Mouse (Mus musculus) cerebellum, postnatal 14 days (tissue): ENCODE measurements around the gene Hoxb7.

Source experiments
- DNase-seq, 2 experiments: peaks; one replicate each; pipeline ENCODE4 v3.0.0; 2021; ENCODE audit warnings: mixed read lengths in 2 of 2

Hoxb7 gene

GRCm38 (mm10) chr11:96301837-96302236, 15.4 kb downstream of the Hoxb7 start:
- DNase-seq, result peak in 1 of 2 experiments; percentile 38

- DNase-seq, result no peak
Observed at GRCm38 (mm10) chr11:96302381-96303150, 16.1 kb downstream of the Hoxb7 start.

GRCm38 (mm10) chr11:96303151-96304099, 17.0 kb downstream of the Hoxb7 start, which contains the start of gene Hoxb5:
Hoxb5 (plus strand) TSS chr11:96303336.
- DNase-seq, result peak; percentile 62 to 74

- DNase-seq, result no peak
Observed at GRCm38 (mm10) chr11:96304381-96305195, 18.2 kb downstream of the Hoxb7 start.

- no peak for DNase-seq
Observed at GRCm38 (mm10) chr11:96305505-96306182, 19.2 kb downstream of the Hoxb7 start.

- no peak for DNase-seq
Observed at GRCm38 (mm10) chr11:96306183-96306907, 19.9 kb downstream of the Hoxb7 start.

GRCm38 (mm10) chr11:96306908-96307269, 20.5 kb downstream of the Hoxb7 start:
- no peak for DNase-seq

GRCm38 (mm10) chr11:96308763-96309162, 22.3 kb downstream of the Hoxb7 start:
- no peak for DNase-seq

- DNase-seq, result no peak
Observed at GRCm38 (mm10) chr11:96309288-96309687, 22.9 kb downstream of the Hoxb7 start.

- DNase-seq, result no peak
Observed at GRCm38 (mm10) chr11:96310183-96310938, 23.9 kb downstream of the Hoxb7 start.

GRCm38 (mm10) chr11:96311097-96311496, 24.7 kb downstream of the Hoxb7 start:
- no peak for DNase-seq

- peak; percentile 34 to 49 for DNase-seq
Observed at GRCm38 (mm10) chr11:96311520-96312417, 25.3 kb downstream of the Hoxb7 start.

GRCm38 (mm10) chr11:96313134-96313533, 26.7 kb downstream of the Hoxb7 start:
- DNase-seq, result no peak

- no peak for DNase-seq
Observed at GRCm38 (mm10) chr11:96313806-96314428, 27.5 kb downstream of the Hoxb7 start.

- DNase-seq, result no peak
Observed at GRCm38 (mm10) chr11:96314671-96315343, 28.4 kb downstream of the Hoxb7 start.

- DNase-seq, result no peak
Observed at GRCm38 (mm10) chr11:96315344-96315681, 28.9 kb downstream of the Hoxb7 start.

- DNase-seq, result peak in 1 of 2 experiments; percentile 54
Observed at GRCm38 (mm10) chr11:96316696-96317607, 30.5 kb downstream of the Hoxb7 start.
